Mouse (Mus musculus) CH12.LX (cell line): Measurements from ENCODE around the gene Dennd5b. TPM values are rescaled to one million over a fixed set of nuclear protein-coding genes. Genes with fewer than 3 reads are reported as not detected.

Experiments
- DNase-seq: peaks from one replicate; pipeline ENCODE4 v3.0.0-alpha.2; 2013; ENCODE audit errors: extremely low read depth
- H3K27ac ChIP-seq: 2 replicates; pipeline ENCODE4 v1.5.1; 2012; ENCODE audit warnings: low read depth, mild to moderate bottlenecking, control low read depth, moderate library complexity; ENCODE audit not compliant: insufficient read depth
- H3K27me3 ChIP-seq: replicated peaks from 2 replicates; pipeline ENCODE3; 2012; ENCODE audit warnings: inconsistent platforms
- H3K36me3 ChIP-seq, 2 experiments: replicated peaks in 1 of 2; 2 replicates each; pipeline versions ENCODE3 to v1.6.1; 2012; ENCODE audit warnings: inconsistent platforms in 1 of 2, low read length in 1 of 2, mild to moderate bottlenecking in 1 of 2, mixed read lengths in 1 of 2, moderate library complexity in 1 of 2; ENCODE audit not compliant: control insufficient read depth in 1 of 2, insufficient read depth in 1 of 2
- H3K4me1 ChIP-seq, 2 experiments: 2 replicates each; pipeline ENCODE4 v1.6.1; 2012; ENCODE audit warnings: inconsistent platforms in 1 of 2, moderate library complexity in 1 of 2; ENCODE audit not compliant: insufficient read depth in 2 of 2, control insufficient read depth in 1 of 2
- H3K4me2 ChIP-seq: 2 replicates; pipeline ENCODE4 v1.6.1; 2012; ENCODE audit warnings: low read depth, mild to moderate bottlenecking, control low read depth; ENCODE audit not compliant: poor library complexity, insufficient read depth, severe bottlenecking
- H3K4me3 ChIP-seq, 3 experiments: fragments of 150-350 bp in 1 of 3; sonication (generic) in 1 of 3; replicated peaks in 1 of 3; 2 replicates each; pipeline versions ENCODE3 to v1.5.1; 2011 to 2012; ENCODE audit warnings: low read depth in 2 of 3, low read length in 2 of 3, mild to moderate bottlenecking in 2 of 3, moderate library complexity in 2 of 3, control low read depth in 1 of 3, improper control_type of control experiment in 1 of 3, inconsistent platforms in 1 of 3, mixed read lengths in 1 of 3; ENCODE audit not compliant: poor library complexity in 1 of 3
- H3K79me2 ChIP-seq: replicated peaks from 2 replicates; pipeline ENCODE4 v1.6.1; 2012; ENCODE audit warnings: mild to moderate bottlenecking, moderate library complexity; ENCODE audit not compliant: control insufficient read depth, poor library complexity, insufficient read depth, severe bottlenecking; ENCODE audit errors: extremely low read depth
- H3K9ac ChIP-seq: 2 replicates; pipeline ENCODE4 v1.6.1; 2012; ENCODE audit warnings: low read depth, mild to moderate bottlenecking, control low read depth, moderate library complexity; ENCODE audit not compliant: insufficient read depth
- H3K9me3 ChIP-seq: replicated peaks from 2 replicates; pipeline ENCODE3; 2012; ENCODE audit warnings: low read length, inconsistent platforms, mixed read lengths
- BHLHE40 ChIP-seq: IDR thresholded peaks from 2 replicates; pipeline ENCODE4 v1.6.1; 2011; ENCODE audit warnings: mild to moderate bottlenecking, low read depth, low read length, improper control_type of control experiment
- CHD1 ChIP-seq: IDR thresholded peaks from 2 replicates; pipeline ENCODE4 v1.6.1; 2012; ENCODE audit warnings: low read depth, low read length, improper control_type of control experiment, inconsistent platforms
- CHD2 ChIP-seq: IDR thresholded peaks from 2 replicates; pipeline ENCODE4 v1.6.1; 2011; ENCODE audit warnings: low read length, improper control_type of control experiment
- CTCF ChIP-seq, 2 experiments: IDR thresholded peaks in 1 of 2; conservative IDR thresholded peaks in 1 of 2; 2 replicates each; pipeline ENCODE4 v1.5.1; 2011 to 2012; ENCODE audit warnings: low read depth in 2 of 2, low read length in 2 of 2, improper control_type of control experiment in 1 of 2, inconsistent platforms in 1 of 2, mild to moderate bottlenecking in 1 of 2, moderate library complexity in 1 of 2
- E2F4 ChIP-seq: IDR thresholded peaks from 2 replicates; pipeline ENCODE4 v1.6.1; 2011; ENCODE audit warnings: low read depth, low read length, improper control_type of control experiment; ENCODE audit not compliant: insufficient replicate concordance
- ELF1 ChIP-seq: IDR thresholded peaks from 2 replicates; pipeline ENCODE4 v1.6.1; 2014; ENCODE audit warnings: low read depth, mild to moderate bottlenecking, inconsistent platforms, low read length, improper control_type of control experiment
- EP300 ChIP-seq: IDR thresholded peaks from 2 replicates; pipeline ENCODE4 v1.6.1; 2011; ENCODE audit warnings: low read length, improper control_type of control experiment
- ETS1 ChIP-seq: conservative IDR thresholded peaks from 2 replicates; pipeline ENCODE4 v1.6.1; 2012; ENCODE audit warnings: low read depth, mild to moderate bottlenecking, inconsistent platforms, low read length, improper control_type of control experiment, moderate library complexity
- GABPA ChIP-seq: IDR thresholded peaks from 2 replicates; pipeline ENCODE4 v1.6.1; 2012; ENCODE audit warnings: low read depth, low read length, improper control_type of control experiment, inconsistent platforms; ENCODE audit not compliant: insufficient replicate concordance
- HCFC1 ChIP-seq: IDR thresholded peaks from 2 replicates; pipeline ENCODE4 v1.6.1; 2012; ENCODE audit warnings: low read depth, mild to moderate bottlenecking, inconsistent platforms, low read length, improper control_type of control experiment
- IRF4 ChIP-seq: IDR thresholded peaks from 2 replicates; pipeline ENCODE4 v1.6.1; 2014; ENCODE audit warnings: low read depth, mild to moderate bottlenecking, inconsistent platforms, low read length, improper control_type of control experiment
- JUN ChIP-seq: IDR thresholded peaks from 2 replicates; pipeline ENCODE4 v1.6.1; 2011; ENCODE audit warnings: low read depth, mild to moderate bottlenecking, low read length, improper control_type of control experiment, moderate library complexity; ENCODE audit not compliant: insufficient read depth
- MAFK ChIP-seq: IDR thresholded peaks from 2 replicates; pipeline ENCODE4 v1.6.1; 2011; ENCODE audit warnings: low read length, improper control_type of control experiment; ENCODE audit not compliant: insufficient replicate concordance
- MAX ChIP-seq: IDR thresholded peaks from 2 replicates; pipeline ENCODE4 v1.6.1; 2011; ENCODE audit warnings: low read length, improper control_type of control experiment
- MAZ ChIP-seq: IDR thresholded peaks from 2 replicates; pipeline ENCODE4 v1.6.1; 2012; ENCODE audit warnings: low read depth, mild to moderate bottlenecking, inconsistent platforms, low read length, improper control_type of control experiment, moderate library complexity
- MEF2A ChIP-seq: IDR thresholded peaks from 2 replicates; pipeline ENCODE4 v1.6.1; 2014; ENCODE audit warnings: low read depth, mild to moderate bottlenecking, inconsistent platforms, low read length, improper control_type of control experiment, borderline replicate concordance
- MXI1 ChIP-seq: IDR thresholded peaks from 2 replicates; pipeline ENCODE4 v1.6.1; 2011; ENCODE audit warnings: mild to moderate bottlenecking, low read depth, low read length, improper control_type of control experiment
- NELFE ChIP-seq: IDR thresholded peaks from 2 replicates; pipeline ENCODE4 v1.6.1; 2011; ENCODE audit warnings: low read depth, low read length, improper control_type of control experiment
- NRF1 ChIP-seq: IDR thresholded peaks from 2 replicates; pipeline ENCODE4 v1.6.1; 2014; ENCODE audit warnings: low read depth, mild to moderate bottlenecking, inconsistent platforms, low read length, improper control_type of control experiment, moderate library complexity
- PAX5 ChIP-seq: IDR thresholded peaks from 2 replicates; pipeline ENCODE4 v1.6.1; 2012; ENCODE audit warnings: low read length, inconsistent platforms, mixed read lengths
- POLR2A ChIP-seq: IDR thresholded peaks from 2 replicates; pipeline ENCODE4 v1.6.1; 2011; ENCODE audit warnings: low read depth, mild to moderate bottlenecking, improper control_type of control experiment, low read length
- POLR2AphosphoS2 ChIP-seq: IDR thresholded peaks from 2 replicates; pipeline ENCODE4 v1.6.1; 2011; ENCODE audit warnings: low read depth, low read length, improper control_type of control experiment
- RAD21 ChIP-seq: IDR thresholded peaks from 2 replicates; pipeline ENCODE4 v1.6.1; 2011; ENCODE audit warnings: low read depth, mild to moderate bottlenecking, low read length, improper control_type of control experiment, moderate library complexity
- RCOR1 ChIP-seq: conservative IDR thresholded peaks from 2 replicates; pipeline ENCODE4 v1.6.1; 2012; ENCODE audit warnings: low read depth, mild to moderate bottlenecking, inconsistent platforms, low read length, improper control_type of control experiment
- SIN3A ChIP-seq: IDR thresholded peaks from 2 replicates; pipeline ENCODE4 v1.6.1; 2012; ENCODE audit warnings: low read length, improper control_type of control experiment, inconsistent platforms
- SMC3 ChIP-seq: IDR thresholded peaks from 2 replicates; pipeline ENCODE4 v1.6.1; 2011; ENCODE audit warnings: low read depth, low read length, improper control_type of control experiment
- TBP ChIP-seq: conservative IDR thresholded peaks from 2 replicates; pipeline ENCODE4 v1.6.1; 2011; ENCODE audit warnings: low read depth, low read length, improper control_type of control experiment
- UBTF ChIP-seq: IDR thresholded peaks from 2 replicates; pipeline ENCODE4 v1.6.1; 2012; ENCODE audit warnings: low read depth, mild to moderate bottlenecking, inconsistent platforms, low read length, improper control_type of control experiment, moderate library complexity
- USF1 ChIP-seq: IDR thresholded peaks from 2 replicates; pipeline ENCODE4 v1.6.1; 2014; ENCODE audit warnings: low read depth, mild to moderate bottlenecking, inconsistent platforms, low read length, improper control_type of control experiment
- USF2 ChIP-seq: conservative IDR thresholded peaks from 2 replicates; pipeline ENCODE4 v1.6.1; 2011; ENCODE audit warnings: low read depth, low read length, improper control_type of control experiment
- ZC3H11A ChIP-seq: IDR thresholded peaks from 2 replicates; pipeline ENCODE4 v1.6.1; 2012; ENCODE audit warnings: low read depth, mild to moderate bottlenecking, inconsistent platforms, low read length, improper control_type of control experiment
- ZMIZ1 ChIP-seq: IDR thresholded peaks from 2 replicates; pipeline ENCODE4 v1.6.1; 2012; ENCODE audit warnings: low read depth, mild to moderate bottlenecking, inconsistent platforms, low read length, improper control_type of control experiment
- ZNF384 ChIP-seq: IDR thresholded peaks from 2 replicates; pipeline ENCODE4 v1.6.1; 2012; ENCODE audit warnings: low read depth, low read length, improper control_type of control experiment, inconsistent platforms
- dilution Hi-C: fragments of 300-500 bp; cut with MboI; formaldehyde crosslinking; loops from 2 replicates; pipeline ENCODE4 v1.14.3; 2020; ENCODE audit warnings: low sequenced_read_pairs; ENCODE audit not compliant: extremely low pct_unique_long_range_greater_than_20kb, extremely low pct_ligation_motif_present
- in situ Hi-C: fragments of 300-500 bp; cut with MboI; formaldehyde crosslinking; loops from 3 replicates; pipeline ENCODE4 v1.14.3; 2019; ENCODE audit warnings: low sequenced_read_pairs, low pct_ligation_motif_present, low pct_unique_long_range_greater_than_20kb, mixed read lengths
- polyA plus RNA-seq: library from polyadenylated mRNA; unstranded; fragments of >175 nt; gene quantifications from 2 replicates; pipeline ENCODE4 v1.2.1, GENCODE M21; 2012; ENCODE audit warnings: low read depth; ENCODE audit not compliant: insufficient read length
- total RNA-seq, 2 experiments: library from RNA; depleted of rRNA; stranded (reverse); fragments of 300-350 nt in 1 of 2; fragments of >200 nt in 1 of 2; gene quantifications; 2 replicates each; pipeline ENCODE4 v1.2.3; 2012 to 2014

Gene Dennd5b
- total and polyA plus RNA-seq, 3 experiments: 1.6 to 3.1 (median 2.2) TPM

DNA sequence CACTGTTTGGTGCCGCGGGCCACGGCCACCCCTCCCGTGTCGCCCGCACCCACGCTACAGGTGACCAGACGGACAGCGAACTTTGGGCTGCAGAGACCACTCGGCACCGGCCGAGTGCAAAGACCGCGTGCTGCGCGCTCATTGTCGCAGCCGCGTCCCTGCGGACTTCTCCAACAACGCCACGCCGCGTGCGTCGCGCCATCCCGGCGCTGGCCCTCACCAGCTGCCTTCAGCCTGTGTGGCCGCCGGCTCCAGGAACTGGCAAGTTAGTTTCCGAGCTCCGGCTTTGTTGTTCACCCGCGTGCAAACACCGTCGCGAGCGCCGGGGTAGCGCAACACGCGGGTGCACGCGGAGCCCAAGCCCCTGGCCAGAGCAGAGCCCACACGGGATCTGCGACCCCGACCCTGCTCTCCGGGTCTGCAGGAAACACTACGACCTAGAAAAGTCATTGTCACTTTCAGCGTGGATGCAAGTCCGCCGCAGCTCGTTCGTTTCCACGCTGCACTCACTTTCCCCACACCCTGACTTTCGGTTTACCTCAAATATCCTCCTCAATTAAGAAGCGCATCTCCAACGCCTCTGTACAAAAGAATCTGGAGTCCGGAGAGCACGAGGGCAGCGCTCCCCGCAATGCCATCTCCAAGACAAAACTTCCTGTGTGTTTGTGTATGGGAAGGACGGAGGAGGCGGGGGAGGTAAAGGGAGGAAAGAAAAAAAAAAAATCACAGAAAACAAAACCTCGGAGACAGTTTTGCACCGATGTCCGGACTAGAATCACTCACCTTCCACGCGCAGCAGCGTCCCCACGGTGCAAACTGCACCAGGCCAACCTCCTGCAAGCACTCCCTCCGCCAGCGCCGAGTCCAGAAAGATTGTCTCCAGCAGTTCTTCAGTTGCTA is 155.7 kb downstream of the Dennd5b start (continued):
- TF ChIP-seq MEF2A (no peak), IRF4 (no peak), USF1 (no peak), ZNF384 (peak; percentile 44)

DNA sequence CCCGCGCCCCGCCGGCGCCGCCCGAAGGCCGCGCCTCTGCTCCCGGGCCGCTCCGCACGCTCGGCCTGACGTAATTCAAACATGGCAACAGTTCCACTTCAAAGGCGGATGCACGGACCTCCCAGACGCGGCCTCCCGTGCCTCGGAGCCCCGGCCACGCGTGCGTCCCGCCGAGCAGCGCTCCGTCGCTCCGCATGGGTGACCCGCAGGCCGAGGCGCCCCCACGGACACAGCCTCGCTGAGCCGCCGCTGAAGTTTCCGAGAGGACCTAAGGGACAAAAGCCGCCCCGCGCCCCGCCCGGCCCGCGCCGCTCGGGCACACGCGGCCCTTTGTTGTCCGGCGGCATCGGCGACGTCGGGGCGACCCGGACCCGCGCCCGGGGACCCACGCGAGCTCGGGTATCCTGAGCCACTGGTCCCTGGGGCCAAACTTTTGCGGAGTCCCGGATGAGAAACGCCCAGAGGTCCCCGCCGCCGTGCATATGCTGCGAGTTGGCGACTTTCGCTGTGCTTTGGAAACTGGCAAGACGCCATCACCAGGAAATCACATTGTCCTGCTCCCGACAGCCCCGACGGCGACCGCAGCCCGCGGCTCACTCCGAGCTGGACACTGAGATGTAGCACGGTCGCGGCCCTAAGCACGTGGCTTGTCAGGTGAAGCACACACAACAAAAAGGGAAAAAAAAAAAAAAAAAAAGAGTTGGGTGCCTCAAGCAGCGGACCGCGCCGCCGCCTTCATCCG is 156.5 kb downstream of the Dennd5b start:
- H3K4me1 ChIP-seq: peaks cover 4 to 31% of the 10 kb centered on the region in 2 experiments; a peak in 3 of 4 replicates
- dilution Hi-C loops (no loop called here), in situ Hi-C loops (loop anchor here (25.0 kb wide), 1 partner anchor 167 kb away; the partner anchor contains the start of gene Dennd5b)
- H3K9me3 ChIP-seq: no peaks in the 10 kb centered on the region
- H3K27me3 ChIP-seq: no peaks in the 10 kb centered on the region
- H3K79me2 ChIP-seq: peaks cover 52% of the 10 kb centered on the region
- peak; percentile 50 for DNase-seq
- H3K4me3 ChIP-seq: peak overlapping the region; percentile 94 to 98 (median 95)
- peaks cover 0 to 15% of the 10 kb centered on the region in 2 experiments for H3K36me3 ChIP-seq
- H3K9ac ChIP-seq: peak overlapping the region; percentile 91
- H3K4me2 ChIP-seq: peak overlapping the region; percentile 14; the same call in 1 of the 2 replicates
- H3K27ac ChIP-seq: peak overlapping the region; percentile 73
- TF ChIP-seq RCOR1 (no peak), ELF1 (no peak), POLR2A (peak; percentile 61), IRF4 (no peak), SMC3 (no peak), EP300 (no peak), RAD21 (no peak), SIN3A (0 out of 2 replicates have a peak, but pooled peaks have one; percentile 37), ZNF384 (peak; percentile 78), ETS1 (no peak), PAX5 (no peak), POLR2AphosphoS2 (no peak), TBP (no peak), USF2 (no peak), UBTF (peak; percentile 92), MXI1 (peak; percentile 10; the same call in 1 of the 2 replicates), ZMIZ1 (no peak), CTCF (conservative IDR thresholded peaks at IDR 0.05 in 1 of 2, IDR thresholded peaks at IDR 0.05 in 1 of 2; ENCODE audit: low read depth in 2 of 2, low read length in 2 of 2) (no peak), JUN (no peak), E2F4 (no peak), CHD1 (no peak), NRF1 (peak; percentile 31; the same call in 1 of the 2 replicates), NELFE (peak; percentile 37; the same call in 1 of the 2 replicates), ZC3H11A (no peak), MEF2A (no peak), HCFC1 (no peak), GABPA (no peak), MAZ (no peak), USF1 (no peak), BHLHE40 (peak; percentile 80), MAFK (no peak), MAX (no peak; the same call in 1 of the 2 replicates), CHD2 (no peak)
